Mouse (Mus musculus): ENCODE measurements around the gene Sh3bp5l. TPM values are rescaled to one million over a fixed set of nuclear protein-coding genes. Genes with fewer than 3 reads are reported as not detected.
"Not testable (repeated sequence)": the region's sequence is repeated elsewhere in the genome, so short reads cannot be mapped to it uniquely, and the experiment has no call there.

The Sh3bp5l gene
- polyA plus RNA-seq, 1 experiment from 2014 or later = 23.2 TPM

DNA sequence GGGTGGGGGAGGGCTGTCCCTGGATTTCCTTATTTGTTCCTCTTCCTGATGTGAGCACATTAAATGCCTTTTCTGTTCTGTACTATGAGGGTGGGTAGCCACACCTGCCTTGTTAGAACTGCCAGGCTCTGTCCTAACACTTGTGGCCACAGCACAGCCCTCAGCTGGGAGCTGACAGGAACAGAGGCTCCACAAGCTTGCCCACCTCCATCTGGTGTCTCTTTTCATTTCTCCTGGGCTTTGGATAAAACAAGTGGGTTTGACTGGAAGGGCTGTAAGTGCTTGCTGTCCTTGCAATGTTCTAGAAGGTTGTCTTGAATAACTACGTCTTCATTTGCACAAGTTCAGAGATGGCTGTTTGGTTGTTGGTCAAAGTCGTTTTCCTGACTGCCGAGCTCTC lies 24.4 kb downstream of the Sh3bp5l start:
- no peak overlapping the region for H3K9ac ChIP-seq (ENCODE audit: low read depth, low read length)
- no peak overlapping the region for H3K27ac ChIP-seq (replicated peaks; ENCODE audit: low read depth, low read length)
- no peak for DNase-seq (ENCODE audit: low spot score)
- ATAC-seq (ENCODE audit: low read depth) = no peak
- WGBS = 67% methylated on average over 3 of the region's 3 CpGs
- no peaks in the 10 kb centered on the region for H3K4me1 ChIP-seq (ENCODE audit: control insufficient read depth, insufficient read depth, low read length)
- peaks cover 3% of the 10 kb centered on the region; the same call in 1 of the 2 replicates for H3K9me3 ChIP-seq (ENCODE audit: control insufficient read depth, low read length)
- no peak overlapping the region for H3K4me2 ChIP-seq (ENCODE audit: low read depth, low read length)
- no peak overlapping the region for H3K4me3 ChIP-seq (ENCODE audit: low read depth, low read length)
- H3K36me3 ChIP-seq (ENCODE audit: control insufficient read depth, insufficient read depth, low read length) = no peaks in the 10 kb centered on the region
- no peaks in the 10 kb centered on the region for H3K27me3 ChIP-seq (replicated peaks; ENCODE audit: control insufficient read depth, insufficient read depth, low read length)

DNA sequence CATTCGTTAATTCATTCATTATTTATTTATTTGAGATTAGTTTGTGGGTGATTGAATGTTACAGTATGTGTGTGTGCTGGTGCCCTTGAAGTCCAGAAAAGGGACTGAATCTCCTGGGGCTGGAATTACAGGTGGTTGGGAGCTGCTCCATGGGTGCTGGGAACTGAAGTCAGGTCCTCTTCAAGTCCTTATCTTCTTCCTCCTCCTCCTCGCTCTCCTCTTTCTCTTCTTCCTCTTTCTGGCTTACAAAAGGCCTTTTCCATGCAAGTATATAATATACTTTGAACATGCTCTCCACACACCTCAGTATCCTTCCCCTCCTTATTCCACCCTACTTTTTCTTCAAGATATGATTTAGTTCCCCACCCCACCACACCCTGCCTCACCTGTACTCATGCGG lies 26.5 kb downstream of the Sh3bp5l start:
- no peak for DNase-seq (ENCODE audit: low spot score)
- H3K27me3 ChIP-seq (replicated peaks; ENCODE audit: control insufficient read depth, insufficient read depth, low read length) = no peaks in the 10 kb centered on the region
- ATAC-seq (ENCODE audit: low read depth) = no peak
- H3K4me3 ChIP-seq (ENCODE audit: low read depth, low read length) = no peak overlapping the region
- H3K9ac ChIP-seq (ENCODE audit: low read depth, low read length) = no peak overlapping the region
- peaks cover 3% of the 10 kb centered on the region; the same call in 1 of the 2 replicates for H3K9me3 ChIP-seq (ENCODE audit: control insufficient read depth, low read length)
- H3K36me3 ChIP-seq (ENCODE audit: control insufficient read depth, insufficient read depth, low read length) = no peaks in the 10 kb centered on the region
- no peak overlapping the region for H3K27ac ChIP-seq (replicated peaks; ENCODE audit: low read depth, low read length)
- WGBS = 90% methylated on average over 3 of the region's 3 CpGs
- H3K4me2 ChIP-seq (ENCODE audit: low read depth, low read length) = no peak overlapping the region
- no peaks in the 10 kb centered on the region for H3K4me1 ChIP-seq (ENCODE audit: control insufficient read depth, insufficient read depth, low read length)

DNA sequence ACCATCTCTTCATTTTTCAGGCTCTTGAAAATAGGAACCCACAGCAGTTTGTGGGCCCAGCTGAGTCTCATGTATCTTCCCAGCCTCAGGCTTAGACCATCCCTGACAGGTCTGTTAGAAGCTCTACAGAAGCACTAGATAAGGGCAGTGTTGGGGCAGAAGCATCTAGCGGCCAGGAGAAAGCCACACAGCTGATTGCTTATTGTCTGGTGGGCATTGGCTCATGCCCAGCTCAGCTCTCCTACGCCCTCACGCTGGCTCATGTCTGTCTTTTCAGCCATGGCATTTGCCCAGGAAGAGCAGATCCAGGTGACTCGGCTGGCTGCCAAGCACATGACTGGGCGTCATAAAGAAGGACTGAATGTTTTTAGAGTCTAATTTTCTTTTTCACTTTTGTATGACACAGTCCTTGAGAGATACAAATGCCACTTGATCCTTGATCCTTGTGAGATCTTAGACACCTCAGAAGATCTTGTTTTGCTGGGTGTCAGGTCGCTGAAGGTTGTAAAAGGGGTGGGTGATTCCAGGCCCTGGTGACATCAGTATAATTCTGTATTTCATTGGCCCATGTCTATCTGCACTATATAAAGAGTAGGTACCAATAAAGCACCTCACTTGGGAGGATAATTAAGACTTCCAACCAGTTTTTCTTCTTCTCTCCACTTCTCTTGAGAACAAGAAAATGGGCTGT lies 27.5 kb downstream of the Sh3bp5l start:
- DNase-seq (ENCODE audit: low spot score) (no peak), ATAC-seq (ENCODE audit: low read depth) (no peak)
- Histone ChIP-seq H3K27me3 (replicated peaks; ENCODE audit: control insufficient read depth, insufficient read depth, low read length) (no peaks in the 10 kb centered on the region), H3K9ac (ENCODE audit: low read depth, low read length) (no peak overlapping the region), H3K4me3 (ENCODE audit: low read depth, low read length) (no peak overlapping the region), H3K9me3 (ENCODE audit: control insufficient read depth, low read length) (no peaks in the 10 kb centered on the region), H3K27ac (replicated peaks; ENCODE audit: low read depth, low read length) (no peak overlapping the region), H3K4me2 (ENCODE audit: low read depth, low read length) (no peak overlapping the region), H3K4me1 (ENCODE audit: control insufficient read depth, insufficient read depth, low read length) (no peaks in the 10 kb centered on the region), H3K36me3 (ENCODE audit: control insufficient read depth, insufficient read depth, low read length) (no peaks in the 10 kb centered on the region)
- WGBS = 82% methylated on average over 6 of the region's 6 CpGs

- DNase-seq (ENCODE audit: low spot score); ATAC-seq (ENCODE audit: low read depth): not testable (repeated sequence)
Measured at GRCm38 (mm10) chr11:58362562-58362961, 32.0 kb downstream of the Sh3bp5l start.

GRCm38 (mm10) chr11:58364454-58364853 lies 33.9 kb downstream of the Sh3bp5l start:
- no peaks in the 10 kb centered on the region for H3K36me3 ChIP-seq (ENCODE audit: control insufficient read depth, insufficient read depth, low read length)
- no peak for ATAC-seq (ENCODE audit: low read depth)
- H3K4me2 ChIP-seq (ENCODE audit: low read depth, low read length) = no peak overlapping the region
- H3K9ac ChIP-seq (ENCODE audit: low read depth, low read length) = no peak overlapping the region
- H3K9me3 ChIP-seq (ENCODE audit: control insufficient read depth, low read length) = no peaks in the 10 kb centered on the region
- 64% methylated on average over 3 of the region's 3 CpGs for WGBS
- DNase-seq (ENCODE audit: low spot score) = no peak
- no peaks in the 10 kb centered on the region for H3K27me3 ChIP-seq (replicated peaks; ENCODE audit: control insufficient read depth, insufficient read depth, low read length)
- no peak overlapping the region for H3K4me3 ChIP-seq (ENCODE audit: low read depth, low read length)
- H3K27ac ChIP-seq (replicated peaks; ENCODE audit: low read depth, low read length) = no peak overlapping the region
- H3K4me1 ChIP-seq (ENCODE audit: control insufficient read depth, insufficient read depth, low read length) = no peaks in the 10 kb centered on the region

More at GRCm38 (mm10) chr11:58362562-58362961, 32.0 kb downstream of the Sh3bp5l start:
- H3K27ac ChIP-seq (replicated peaks; ENCODE audit: low read depth, low read length); H3K36me3 ChIP-seq (ENCODE audit: control insufficient read depth, insufficient read depth, low read length); H3K27me3 ChIP-seq (replicated peaks; ENCODE audit: control insufficient read depth, insufficient read depth, low read length); H3K4me1 ChIP-seq (ENCODE audit: control insufficient read depth, insufficient read depth, low read length); H3K4me2 ChIP-seq (ENCODE audit: low read depth, low read length); H3K9me3 ChIP-seq (ENCODE audit: control insufficient read depth, low read length); H3K4me3 ChIP-seq (ENCODE audit: low read depth, low read length); H3K9ac ChIP-seq (ENCODE audit: low read depth, low read length): not testable (repeated sequence)
- WGBS = no CpG with 5 or more reads among the region's 6 CpGs

GRCm38 (mm10) chr11:58366191-58366590 lies 35.7 kb downstream of the Sh3bp5l start:
- not testable (repeated sequence) for H3K4me1 ChIP-seq (ENCODE audit: control insufficient read depth, insufficient read depth, low read length); H3K27me3 ChIP-seq (replicated peaks; ENCODE audit: control insufficient read depth, insufficient read depth, low read length); H3K4me2 ChIP-seq (ENCODE audit: low read depth, low read length); H3K4me3 ChIP-seq (ENCODE audit: low read depth, low read length); H3K36me3 ChIP-seq (ENCODE audit: control insufficient read depth, insufficient read depth, low read length); H3K9me3 ChIP-seq (ENCODE audit: control insufficient read depth, low read length); H3K27ac ChIP-seq (replicated peaks; ENCODE audit: low read depth, low read length); DNase-seq (ENCODE audit: low spot score); H3K9ac ChIP-seq (ENCODE audit: low read depth, low read length); ATAC-seq (ENCODE audit: low read depth)
- WGBS = no CpG with 5 or more reads among the region's 6 CpGs

- H3K27ac ChIP-seq (replicated peaks; ENCODE audit: low read depth, low read length) = no peak overlapping the region
- H3K9me3 ChIP-seq (ENCODE audit: control insufficient read depth, low read length) = no peaks in the 10 kb centered on the region
- H3K9ac ChIP-seq (ENCODE audit: low read depth, low read length) = no peak overlapping the region
- no peaks in the 10 kb centered on the region for H3K36me3 ChIP-seq (ENCODE audit: control insufficient read depth, insufficient read depth, low read length)
- no peak for DNase-seq (ENCODE audit: low spot score)
- WGBS = 83% methylated on average over 2 of the region's 2 CpGs
- H3K4me1 ChIP-seq (ENCODE audit: control insufficient read depth, insufficient read depth, low read length) = no peaks in the 10 kb centered on the region
- no peak overlapping the region for H3K4me3 ChIP-seq (ENCODE audit: low read depth, low read length)
- H3K27me3 ChIP-seq (replicated peaks; ENCODE audit: control insufficient read depth, insufficient read depth, low read length) = no peaks in the 10 kb centered on the region
- no peak overlapping the region for H3K4me2 ChIP-seq (ENCODE audit: low read depth, low read length)
- ATAC-seq (ENCODE audit: low read depth) = no peak
Measured at GRCm38 (mm10) chr11:58377273-58377672, 46.7 kb downstream of the Sh3bp5l start.

DNA sequence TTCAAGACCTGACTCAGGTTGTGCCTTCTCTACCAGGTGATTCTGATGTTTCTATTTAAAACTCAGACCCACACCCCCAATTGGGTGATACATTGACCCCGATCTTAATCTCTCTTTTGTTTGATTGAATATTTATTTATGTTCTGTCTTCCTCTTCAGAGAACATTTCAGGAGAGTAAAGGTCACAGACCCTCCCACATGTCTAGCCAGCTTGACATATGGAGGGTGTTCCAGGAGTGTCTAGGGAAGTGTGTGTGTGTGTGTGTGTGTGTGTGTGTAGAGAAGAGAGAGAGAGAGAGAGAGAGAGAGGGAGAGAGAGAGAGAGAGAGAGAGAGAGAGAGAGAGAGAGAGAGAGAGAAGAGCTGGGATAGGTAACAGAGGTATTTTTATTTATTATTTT lies 47.2 kb downstream of the Sh3bp5l start:
- Histone ChIP-seq H3K27ac (replicated peaks; ENCODE audit: low read depth, low read length) (no peak overlapping the region), H3K9me3 (ENCODE audit: control insufficient read depth, low read length) (no peaks in the 10 kb centered on the region), H3K4me3 (ENCODE audit: low read depth, low read length) (no peak overlapping the region), H3K4me2 (ENCODE audit: low read depth, low read length) (no peak overlapping the region), H3K4me1 (ENCODE audit: control insufficient read depth, insufficient read depth, low read length) (no peaks in the 10 kb centered on the region), H3K9ac (ENCODE audit: low read depth, low read length) (no peak overlapping the region), H3K27me3 (replicated peaks; ENCODE audit: control insufficient read depth, insufficient read depth, low read length) (no peaks in the 10 kb centered on the region), H3K36me3 (ENCODE audit: control insufficient read depth, insufficient read depth, low read length) (no peaks in the 10 kb centered on the region)
- WGBS = 70% methylated on average over 1 of the region's 1 CpGs
- ATAC-seq (ENCODE audit: low read depth) = no peak
- DNase-seq (ENCODE audit: low spot score) = no peak

GRCm38 (mm10) chr11:58378763-58379278 lies 48.3 kb downstream of the Sh3bp5l start, which contains the start of gene Lypd8:
Lypd8 (plus strand) TSS chr11:58379043.
- no peaks in the 10 kb centered on the region for H3K9me3 ChIP-seq (ENCODE audit: control insufficient read depth, low read length)
- WGBS = 81% methylated on average over 3 of the region's 3 CpGs
- no peak for DNase-seq (ENCODE audit: low spot score)

More at GRCm38 (mm10) chr11:58378763-58379278, 48.3 kb downstream of the Sh3bp5l start, which contains the start of gene Lypd8:
- no peak within 1 kb of the TSS for H3K4me3 ChIP-seq (ENCODE audit: low read depth, low read length)
- no peaks in the 10 kb centered on the region for H3K4me1 ChIP-seq (ENCODE audit: control insufficient read depth, insufficient read depth, low read length)
- no peaks in the 10 kb centered on the region for H3K27me3 ChIP-seq (replicated peaks; ENCODE audit: control insufficient read depth, insufficient read depth, low read length)
- no peaks in the 10 kb centered on the region for H3K36me3 ChIP-seq (ENCODE audit: control insufficient read depth, insufficient read depth, low read length)
- H3K9ac ChIP-seq (ENCODE audit: low read depth, low read length) = no peak within 1 kb of the TSS
- no peak for ATAC-seq (ENCODE audit: low read depth)
- no peak within 1 kb of the TSS for H3K27ac ChIP-seq (replicated peaks; ENCODE audit: low read depth, low read length)
- H3K4me2 ChIP-seq (ENCODE audit: low read depth, low read length) = no peak within 1 kb of the TSS

All from embryonic facial prominence, embryonic 14.5 days (tissue).